Mouse (Mus musculus) bone marrow, adult 2 months (tissue): Measurements from ENCODE around the gene Stk32c.

Source experiments
- CTCF ChIP-seq: fragments of 200-500 bp; IDR thresholded peaks from 2 replicates; pipeline ENCODE4 v1.5.1; 2011; ENCODE audit warnings: low read length, control low read depth; ENCODE audit not compliant: control insufficient read depth, insufficient read depth
- POLR2A ChIP-seq: fragments of 200-500 bp; IDR thresholded peaks from 2 replicates; pipeline ENCODE4 v1.6.1; 2011; ENCODE audit warnings: low read depth, mild to moderate bottlenecking, control low read depth, low read length, borderline replicate concordance; ENCODE audit not compliant: control insufficient read depth

- no peak for TF ChIP-seq POLR2A
- no peak for TF ChIP-seq CTCF
Measured at GRCm38 (mm10) chr7:139105705-139106104, 107.4 kb downstream of the Stk32c start.
